Mouse (Mus musculus): ENCODE measurements around the gene Clock. TPM values are rescaled to one million over a fixed set of nuclear protein-coding genes. Genes with fewer than 3 reads are reported as not detected.

Gene Clock
- 0.88 and 1.8 TPM in 2 replicates for polyA plus RNA-seq (2011; ENCODE audit: insufficient read depth, insufficient read length, low replicate concordance, missing spikeins)

- Histone ChIP-seq H3K4me1 (ENCODE audit: control insufficient read depth, insufficient read depth, low read length) (no peaks in the 10 kb centered on the region; the same call in 1 of the 2 replicates), H3K4me3 (replicated peaks; ENCODE audit: control insufficient read depth, low read depth, low read length) (peak within 1 kb of the TSS; percentile 75), H3K27ac (ENCODE audit: control insufficient read depth, insufficient read depth, low read depth, low read length, poor library complexity) (peak within 1 kb of the TSS; percentile 55; the same call in 1 of the 2 replicates)
- TF ChIP-seq CTCF (IDR thresholded peaks at IDR 0.05; ENCODE audit: control insufficient read depth, insufficient read depth, low read length) (no peak), POLR2A (IDR thresholded peaks at IDR 0.05; ENCODE audit: borderline replicate concordance, control insufficient read depth, low read depth, low read length) (no peak)
- under 1% methylated on average over 102 of the region's 104 CpGs for WGBS
Observed at GRCm38 (mm10) chr5:76304452-76305341, at the start of gene Clock. Gene Clock (minus strand): TSS chr5:76304792.

GRCm38 (mm10) chr5:76351953-76352611 lies 47.5 kb upstream of the Clock start:
- Histone ChIP-seq H3K4me1 (ENCODE audit: control insufficient read depth, insufficient read depth, low read length) (no peaks in the 10 kb centered on the region), H3K4me3 (replicated peaks; ENCODE audit: control insufficient read depth, low read depth, low read length) (no peak overlapping the region), H3K27ac (ENCODE audit: control insufficient read depth, insufficient read depth, low read depth, low read length, poor library complexity) (no peak overlapping the region)
- TF ChIP-seq CTCF (IDR thresholded peaks at IDR 0.05; ENCODE audit: control insufficient read depth, insufficient read depth, low read length) (no peak), POLR2A (IDR thresholded peaks at IDR 0.05; ENCODE audit: borderline replicate concordance, control insufficient read depth, low read depth, low read length) (no peak)
- WGBS = 64% methylated on average over 7 of the region's 7 CpGs

GRCm38 (mm10) chr5:76351537-76351936 lies 46.9 kb upstream of the Clock start:
- no peaks in the 10 kb centered on the region for H3K4me1 ChIP-seq (ENCODE audit: control insufficient read depth, insufficient read depth, low read length)
- 80% methylated on average over 5 of the region's 5 CpGs for whole genome bisulfite sequencing
- no peak overlapping the region for H3K27ac ChIP-seq (ENCODE audit: control insufficient read depth, insufficient read depth, low read depth, low read length, poor library complexity)
- H3K4me3 ChIP-seq (replicated peaks; ENCODE audit: control insufficient read depth, low read depth, low read length) = no peak overlapping the region
- TF ChIP-seq CTCF (IDR thresholded peaks at IDR 0.05; ENCODE audit: control insufficient read depth, insufficient read depth, low read length) (no peak), POLR2A (IDR thresholded peaks at IDR 0.05; ENCODE audit: borderline replicate concordance, control insufficient read depth, low read depth, low read length) (no peak)

- H3K4me1 ChIP-seq (ENCODE audit: control insufficient read depth, insufficient read depth, low read length) = no peaks in the 10 kb centered on the region
- TF ChIP-seq POLR2A (IDR thresholded peaks at IDR 0.05; ENCODE audit: borderline replicate concordance, control insufficient read depth, low read depth, low read length) (no peak), CTCF (IDR thresholded peaks at IDR 0.05; ENCODE audit: control insufficient read depth, insufficient read depth, low read length) (no peak)
- WGBS = 65% methylated on average over 2 of the region's 2 CpGs
- no peak overlapping the region for H3K27ac ChIP-seq (ENCODE audit: control insufficient read depth, insufficient read depth, low read depth, low read length, poor library complexity)
- no peak overlapping the region for H3K4me3 ChIP-seq (replicated peaks; ENCODE audit: control insufficient read depth, low read depth, low read length)
Observed at GRCm38 (mm10) chr5:76346137-76346536, 41.5 kb upstream of the Clock start.

GRCm38 (mm10) chr5:76340931-76341330 lies 36.3 kb upstream of the Clock start:
- Histone ChIP-seq H3K4me3 (replicated peaks; ENCODE audit: control insufficient read depth, low read depth, low read length) (no peak overlapping the region), H3K4me1 (ENCODE audit: control insufficient read depth, insufficient read depth, low read length) (no peaks in the 10 kb centered on the region), H3K27ac (ENCODE audit: control insufficient read depth, insufficient read depth, low read depth, low read length, poor library complexity) (no peak overlapping the region)
- WGBS = 80% methylated on average over 2 of the region's 2 CpGs
- TF ChIP-seq POLR2A (IDR thresholded peaks at IDR 0.05; ENCODE audit: borderline replicate concordance, control insufficient read depth, low read depth, low read length) (no peak), CTCF (IDR thresholded peaks at IDR 0.05; ENCODE audit: control insufficient read depth, insufficient read depth, low read length) (no peak)

- Histone ChIP-seq H3K27ac (ENCODE audit: control insufficient read depth, insufficient read depth, low read depth, low read length, poor library complexity) (no peak overlapping the region), H3K4me3 (replicated peaks; ENCODE audit: control insufficient read depth, low read depth, low read length) (no peak overlapping the region), H3K4me1 (ENCODE audit: control insufficient read depth, insufficient read depth, low read length) (no peaks in the 10 kb centered on the region)
- TF ChIP-seq POLR2A (IDR thresholded peaks at IDR 0.05; ENCODE audit: borderline replicate concordance, control insufficient read depth, low read depth, low read length) = no peak
- no peak for TF ChIP-seq CTCF (IDR thresholded peaks at IDR 0.05; ENCODE audit: control insufficient read depth, insufficient read depth, low read length)
- WGBS = 21% methylated on average over 8 of the region's 8 CpGs
Observed at GRCm38 (mm10) chr5:76337100-76337499, 32.5 kb upstream of the Clock start.

- WGBS = 12% methylated on average over 4 of the region's 4 CpGs
- H3K27ac ChIP-seq (ENCODE audit: control insufficient read depth, insufficient read depth, low read depth, low read length, poor library complexity) = no peak overlapping the region
- no peak overlapping the region for H3K4me3 ChIP-seq (replicated peaks; ENCODE audit: control insufficient read depth, low read depth, low read length)
- H3K4me1 ChIP-seq (ENCODE audit: control insufficient read depth, insufficient read depth, low read length) = no peaks in the 10 kb centered on the region
- TF ChIP-seq POLR2A (IDR thresholded peaks at IDR 0.05; ENCODE audit: borderline replicate concordance, control insufficient read depth, low read depth, low read length) (no peak), CTCF (IDR thresholded peaks at IDR 0.05; ENCODE audit: control insufficient read depth, insufficient read depth, low read length) (no peak)
Observed at GRCm38 (mm10) chr5:76333833-76334232, 29.2 kb upstream of the Clock start.

GRCm38 (mm10) chr5:76330953-76331352 lies 26.4 kb upstream of the Clock start, which contains the start of gene Pdcl2:
Gene Pdcl2 (minus strand): TSS chr5:76331156.
- Histone ChIP-seq H3K4me3 (replicated peaks; ENCODE audit: control insufficient read depth, low read depth, low read length) (no peak within 1 kb of the TSS), H3K27ac (ENCODE audit: control insufficient read depth, insufficient read depth, low read depth, low read length, poor library complexity) (no peak within 1 kb of the TSS), H3K4me1 (ENCODE audit: control insufficient read depth, insufficient read depth, low read length) (no peaks in the 10 kb centered on the region)
- TF ChIP-seq POLR2A (IDR thresholded peaks at IDR 0.05; ENCODE audit: borderline replicate concordance, control insufficient read depth, low read depth, low read length) = no peak
- no peak for TF ChIP-seq CTCF (IDR thresholded peaks at IDR 0.05; ENCODE audit: control insufficient read depth, insufficient read depth, low read length)
- WGBS = 83% methylated on average over 7 of the region's 7 CpGs
